Mouse (Mus musculus) limb, embryonic 15.5 days (tissue): Measurements from ENCODE around the gene Galt. TPM values are rescaled to one million over a fixed set of nuclear protein-coding genes. Genes with fewer than 3 reads are reported as not detected.
"Not testable (repeated sequence)": the region's sequence is repeated elsewhere in the genome, so short reads cannot be mapped to it uniquely, and the experiment has no call there.

Source experiments
- ATAC-seq: fragments of 200-750 bp; cut with Nextera tagmentation; 2 replicates; pipeline ENCODE4 v1.8.0; 2017; ENCODE audit warnings: low read depth, moderate TSS enrichment; ENCODE audit not compliant: insufficient number of reproducible peaks, low FRiP score, low TSS enrichment
- H3K27ac ChIP-seq: fragments of 300-500 bp; sonication (generic); 2 replicates; pipeline ENCODE4 v1.5.1; 2015; ENCODE audit warnings: moderate library complexity, mild to moderate bottlenecking, inconsistent platforms
- H3K27me3 ChIP-seq: fragments of 300-500 bp; sonication (generic); 2 replicates; pipeline ENCODE4 v1.6.1; 2015; ENCODE audit warnings: inconsistent platforms
- H3K36me3 ChIP-seq: fragments of 300-500 bp; sonication (generic); 2 replicates; pipeline ENCODE4 v1.6.1; 2015; ENCODE audit warnings: inconsistent platforms
- H3K4me1 ChIP-seq: fragments of 300-500 bp; sonication (generic); 2 replicates; pipeline ENCODE4 v1.6.1; 2015; ENCODE audit warnings: inconsistent platforms
- H3K4me2 ChIP-seq: fragments of 300-500 bp; sonication (generic); 2 replicates; pipeline ENCODE4 v1.6.1; 2015; ENCODE audit warnings: mild to moderate bottlenecking, inconsistent platforms
- H3K4me3 ChIP-seq: fragments of 300-500 bp; sonication (generic); 2 replicates; pipeline ENCODE4 v1.5.1; 2015; ENCODE audit warnings: mild to moderate bottlenecking, inconsistent platforms
- H3K9ac ChIP-seq: fragments of 300-500 bp; sonication (generic); 2 replicates; pipeline ENCODE4 v1.6.1; 2015; ENCODE audit warnings: inconsistent platforms
- H3K9me3 ChIP-seq: fragments of 300-500 bp; sonication (generic); 2 replicates; pipeline ENCODE4 v1.6.1; 2016; ENCODE audit warnings: inconsistent platforms
- WGBS: fragments of 180-500 bp; shearing (Covaris S2); methylation state at CpG from one replicate; pipeline ENCODE4 v1.1.7; 2015; 5-methylcytosine and 5-hydroxymethylcytosine counted together
- polyA plus RNA-seq: library from polyadenylated mRNA; unstranded; fragments of >200 nt; fragmentation: Nextera tagmentation; extraction: Ambion mirVana; gene quantifications from 2 replicates; pipeline ENCODE4 v1.2.1, GENCODE M21; 2015

The Galt gene
- polyA plus RNA-seq, 1 experiment from 2014 or later: 38.7 TPM

DNA sequence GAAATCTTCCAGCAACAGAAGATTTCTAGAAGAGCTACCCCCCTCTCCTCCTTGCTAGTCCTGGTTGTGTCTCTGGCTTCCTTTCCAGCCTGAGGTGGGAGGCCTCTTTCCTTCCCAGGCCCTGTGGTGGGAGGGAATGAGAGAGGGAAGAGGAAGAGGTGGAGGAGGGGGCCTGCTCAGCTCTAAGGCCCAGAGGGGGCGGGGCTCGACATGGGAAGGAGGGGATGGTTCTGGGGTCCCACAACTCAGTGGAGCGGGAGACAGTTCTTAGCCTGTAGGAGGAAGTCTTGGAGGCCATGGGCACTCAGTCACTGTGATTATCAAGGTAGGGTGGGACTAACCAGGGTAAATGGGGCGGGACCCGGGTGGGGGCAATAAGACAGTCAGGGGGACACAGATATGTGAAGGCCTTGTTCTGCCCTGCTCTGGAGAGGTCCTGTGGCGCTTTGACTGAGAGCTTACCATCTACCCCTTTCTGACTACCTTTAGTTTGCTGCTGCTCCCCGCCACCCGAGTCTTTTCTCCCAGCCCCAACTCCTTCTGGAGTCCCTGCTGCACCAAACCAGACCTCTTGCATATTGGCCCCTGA lies 7.2 kb downstream of the Galt start:
- Histone ChIP-seq H3K9ac (0 out of 2 replicates have a peak overlapping the region, but pooled peaks have one; percentile 7), H3K4me1 (peaks cover 39% of the 10 kb centered on the region), H3K36me3 (peaks cover 30% of the 10 kb centered on the region), H3K4me3 (peak overlapping the region; percentile 62), H3K9me3 (no peaks in the 10 kb centered on the region), H3K27me3 (no peaks in the 10 kb centered on the region), H3K4me2 (peak overlapping the region; percentile 80), H3K27ac (peak overlapping the region; percentile 94)
- peak; percentile 74 for ATAC-seq
- 20% methylated on average over 8 of the region's 8 CpGs for WGBS

DNA sequence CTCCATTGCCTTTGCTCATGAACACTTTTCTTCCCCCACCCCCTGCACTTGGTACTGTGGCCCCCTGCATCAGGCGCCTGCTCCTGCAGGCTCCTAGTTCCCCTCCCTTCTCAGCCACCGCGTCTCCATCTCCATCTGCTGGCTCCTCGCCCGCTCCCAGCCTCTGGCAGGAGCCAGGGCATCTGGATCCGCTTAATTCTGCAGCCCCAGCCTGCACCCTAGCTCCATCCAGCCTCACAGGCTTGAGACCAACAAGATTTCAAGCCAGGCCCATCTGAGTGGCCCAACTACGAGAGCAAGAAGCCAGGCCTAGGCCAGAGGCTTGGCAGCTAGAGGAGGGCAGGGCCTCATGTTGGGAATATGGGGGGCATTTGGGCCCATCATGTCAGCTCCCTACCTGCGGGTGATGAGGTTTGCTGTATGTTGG lies 7.7 kb downstream of the Galt start:
- H3K4me1 ChIP-seq: peaks cover 39% of the 10 kb centered on the region
- peak; percentile 77 for ATAC-seq
- 24% methylated on average over 8 of the region's 8 CpGs for WGBS
- not testable (repeated sequence) for H3K9me3 ChIP-seq, H3K9ac ChIP-seq, H3K27me3 ChIP-seq
- H3K4me3 ChIP-seq: peak overlapping the region; percentile 62
- H3K4me2 ChIP-seq: peak overlapping the region; percentile 80
- H3K27ac ChIP-seq: peak overlapping the region; percentile 94
- H3K36me3 ChIP-seq: peaks cover 30% of the 10 kb centered on the region

DNA sequence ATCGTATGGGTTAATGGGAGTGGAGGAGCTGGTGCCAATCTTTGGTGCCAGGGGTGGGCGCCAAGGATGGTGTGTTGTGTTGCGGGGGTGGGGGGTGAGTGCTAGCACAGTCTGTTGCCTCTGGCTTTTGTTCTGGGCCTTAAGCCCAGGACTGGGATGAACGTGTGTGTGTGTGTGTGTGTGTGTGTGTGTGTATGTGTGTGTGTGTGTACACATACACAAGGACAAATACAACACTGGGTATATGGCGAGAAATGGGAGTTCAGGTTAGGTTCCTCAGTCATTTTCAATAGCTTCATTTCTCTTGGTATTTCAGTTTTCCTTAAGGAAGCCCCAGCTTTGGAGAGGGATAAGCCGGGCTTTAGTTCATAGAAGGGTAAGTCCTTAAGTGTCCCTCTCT lies 8.1 kb downstream of the Galt start:
- WGBS: 40% methylated on average over 4 of the region's 6 CpGs
- H3K9ac ChIP-seq: not testable (repeated sequence)
- H3K4me3 ChIP-seq: peak overlapping the region; percentile 62

DNA sequence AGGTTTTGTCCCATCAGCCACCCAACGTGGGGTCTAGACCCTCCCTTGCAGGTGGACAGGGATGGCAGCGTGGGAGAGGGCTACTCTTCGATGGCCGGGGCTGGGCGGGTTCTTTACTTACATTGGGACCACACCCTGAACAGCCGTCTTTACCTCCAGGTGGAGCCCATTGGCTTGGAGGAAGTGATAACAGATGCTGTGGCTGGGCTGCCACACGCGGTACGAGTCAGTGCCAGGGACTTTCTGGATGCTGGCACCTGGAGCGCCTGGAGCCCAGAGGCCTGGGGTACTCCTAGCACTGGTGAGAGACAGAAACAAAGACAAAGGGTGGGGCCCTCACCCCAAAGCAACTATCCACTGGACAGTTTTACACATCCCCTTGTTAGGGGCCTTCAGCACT lies 12.3 kb downstream of the Galt start:
- H3K4me3 ChIP-seq, H3K9me3 ChIP-seq, H3K27me3 ChIP-seq, H3K27ac ChIP-seq, ATAC-seq, H3K9ac ChIP-seq, H3K4me2 ChIP-seq: not testable (repeated sequence)
- WGBS: 78% methylated on average over 10 of the region's 10 CpGs
- Histone ChIP-seq H3K4me1 (peaks cover 14% of the 10 kb centered on the region), H3K36me3 (peaks cover 23% of the 10 kb centered on the region)

More for the DNA sequence above, 8.1 kb downstream of the Galt start:
- ATAC-seq, H3K9me3 ChIP-seq, H3K27me3 ChIP-seq: not testable (repeated sequence)
- Histone ChIP-seq H3K36me3 (peaks cover 29% of the 10 kb centered on the region), H3K4me2 (peak overlapping the region; percentile 80), H3K27ac (peak overlapping the region; percentile 94), H3K4me1 (peaks cover 39% of the 10 kb centered on the region)

DNA sequence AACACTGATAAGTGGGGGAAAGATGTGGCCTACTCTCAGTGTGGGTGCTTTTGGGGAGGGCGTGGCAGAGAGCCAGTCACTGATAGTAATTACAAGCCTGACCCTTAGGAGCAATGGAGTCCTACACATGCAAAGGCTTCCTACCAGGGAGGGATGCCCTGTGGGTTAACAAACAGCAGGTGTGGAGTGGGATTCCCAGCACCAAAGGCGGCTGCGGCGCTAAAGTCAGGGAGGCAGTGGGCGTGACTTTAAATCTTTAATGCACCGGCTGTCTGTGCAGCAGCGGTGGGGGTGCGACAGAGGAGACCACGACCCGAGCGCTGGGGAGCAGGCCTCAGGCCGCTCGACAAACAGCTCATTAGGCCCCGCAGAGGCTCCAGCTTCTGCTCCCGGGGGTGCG lies 17.9 kb downstream of the Galt start:
- WGBS: 5% methylated on average over 9 of the region's 16 CpGs
- not testable (repeated sequence) for ATAC-seq, H3K27me3 ChIP-seq, H3K9me3 ChIP-seq, H3K9ac ChIP-seq, H3K4me1 ChIP-seq, H3K36me3 ChIP-seq, H3K27ac ChIP-seq
- H3K4me2 ChIP-seq: peak overlapping the region; percentile 26; the same call in 1 of the 2 replicates
- H3K4me3 ChIP-seq: peak overlapping the region; percentile 25; the same call in 1 of the 2 replicates

DNA sequence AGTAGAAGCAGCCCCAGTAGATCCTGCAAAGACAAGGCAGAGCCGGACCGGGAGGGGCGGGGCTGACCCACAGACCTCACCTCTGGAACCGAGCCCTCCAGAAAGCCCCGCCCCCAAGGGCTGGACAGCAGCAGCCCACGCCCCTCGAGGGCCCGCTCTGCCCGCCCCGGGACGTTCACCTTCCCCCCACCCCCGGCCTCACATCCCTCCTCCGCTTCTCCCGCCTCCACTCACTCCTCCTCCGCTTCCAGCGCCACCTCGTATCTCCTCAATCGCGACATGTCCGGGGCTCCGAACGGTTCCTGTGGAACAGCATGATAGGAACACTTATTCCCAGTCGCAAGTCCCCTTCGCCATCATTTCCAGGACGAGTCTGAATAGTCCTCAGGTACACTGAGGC lies 18.5 kb downstream of the Galt start:
- H3K36me3 ChIP-seq, H3K9ac ChIP-seq, ATAC-seq, H3K27me3 ChIP-seq, H3K4me1 ChIP-seq, H3K9me3 ChIP-seq: not testable (repeated sequence)
- 0% methylated on average over 24 of the region's 25 CpGs for whole genome bisulfite sequencing
- H3K4me2 ChIP-seq: peak overlapping the region; percentile 46
- H3K4me3 ChIP-seq: peak overlapping the region; percentile 43
- H3K27ac ChIP-seq: peak overlapping the region; percentile 57; the same call in 1 of the 2 replicates

DNA sequence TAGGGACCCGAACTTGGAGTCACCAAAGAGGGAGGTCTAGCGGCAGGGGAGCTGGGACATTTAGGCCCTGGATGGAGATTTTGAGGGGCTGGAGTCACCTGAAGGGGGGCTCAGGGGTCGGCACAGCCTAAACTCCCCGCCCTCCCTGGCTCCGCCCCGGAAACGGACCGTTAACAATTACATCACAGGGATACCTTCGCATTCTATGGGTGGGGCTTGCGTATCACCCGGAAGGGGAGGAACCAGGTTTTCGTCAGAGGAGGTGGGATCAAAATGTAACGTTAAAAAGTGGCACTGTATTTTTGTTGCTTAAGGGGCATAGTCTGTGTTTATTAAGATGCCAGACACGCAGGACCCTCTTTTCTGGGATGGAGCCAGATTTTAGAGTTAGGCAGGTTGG lies 19.0 kb downstream of the Galt start, which contains the start of gene Ccl27a:
Gene Ccl27a, minus strand, starts transcription at position 246 of the 400 bp plus-strand sequence.
- not testable (repeated sequence) for H3K4me1 ChIP-seq, H3K36me3 ChIP-seq, H3K9ac ChIP-seq, H3K9me3 ChIP-seq, H3K27me3 ChIP-seq, ATAC-seq
- 1% methylated on average over 12 of the region's 14 CpGs for WGBS
- H3K4me2 ChIP-seq: peak within 1 kb of the TSS; percentile 46
- peak within 1 kb of the TSS; percentile 43 for H3K4me3 ChIP-seq
- H3K27ac ChIP-seq: peak within 1 kb of the TSS; percentile 57

DNA sequence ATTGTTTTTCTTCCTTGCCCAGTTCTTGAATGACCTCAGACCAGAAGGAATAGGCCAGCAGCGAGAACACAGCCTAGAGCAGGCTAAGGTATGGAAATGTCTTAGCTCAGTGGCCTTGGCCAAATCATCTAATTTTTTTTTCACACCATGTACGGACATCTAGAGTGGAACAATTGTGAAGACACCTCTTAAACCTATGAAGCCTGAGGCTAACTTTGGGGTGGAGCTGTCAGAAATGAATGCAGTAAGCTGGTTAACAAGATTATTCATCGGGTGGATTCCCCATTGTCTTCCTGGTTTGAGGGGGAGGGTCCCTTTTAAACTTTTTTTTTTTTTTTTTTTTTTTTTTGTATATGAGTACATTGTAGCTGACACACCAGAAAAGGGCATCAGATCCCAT lies 19.5 kb downstream of the Galt start:
- not testable (repeated sequence) for H3K36me3 ChIP-seq, H3K9me3 ChIP-seq, ATAC-seq, H3K4me1 ChIP-seq, H3K9ac ChIP-seq, H3K27me3 ChIP-seq
- WGBS: 63% methylated on average over 3 of the region's 3 CpGs
- peak overlapping the region; percentile 46 for H3K4me2 ChIP-seq
- H3K27ac ChIP-seq: peak overlapping the region; percentile 57; the same call in 1 of the 2 replicates
- peak overlapping the region; percentile 43 for H3K4me3 ChIP-seq

DNA sequence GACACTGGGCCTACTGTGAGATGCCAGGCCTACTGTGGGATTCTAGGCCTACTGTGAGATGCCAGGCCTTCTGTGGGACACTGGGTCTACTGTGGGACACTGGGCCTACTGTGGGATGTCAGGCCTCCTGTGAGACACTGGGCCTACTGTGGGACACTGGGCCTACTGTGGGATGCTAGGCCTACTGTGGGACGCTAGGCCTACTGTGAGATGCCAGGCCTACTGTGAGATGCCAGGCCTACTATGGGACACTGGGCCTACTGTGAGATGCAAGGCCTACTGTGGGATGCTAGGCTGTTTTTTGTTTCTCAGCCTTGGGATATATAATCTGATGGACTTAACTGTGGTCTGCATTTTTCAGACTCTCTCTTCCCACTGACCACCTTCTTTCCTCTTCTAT lies 20.8 kb downstream of the Galt start:
- H3K27ac ChIP-seq, H3K9ac ChIP-seq, ATAC-seq, H3K4me2 ChIP-seq, H3K36me3 ChIP-seq, H3K9me3 ChIP-seq, H3K4me1 ChIP-seq, H3K27me3 ChIP-seq, H3K4me3 ChIP-seq: not testable (repeated sequence)
- 78% methylated on average over 1 of the region's 1 CpGs for WGBS

DNA sequence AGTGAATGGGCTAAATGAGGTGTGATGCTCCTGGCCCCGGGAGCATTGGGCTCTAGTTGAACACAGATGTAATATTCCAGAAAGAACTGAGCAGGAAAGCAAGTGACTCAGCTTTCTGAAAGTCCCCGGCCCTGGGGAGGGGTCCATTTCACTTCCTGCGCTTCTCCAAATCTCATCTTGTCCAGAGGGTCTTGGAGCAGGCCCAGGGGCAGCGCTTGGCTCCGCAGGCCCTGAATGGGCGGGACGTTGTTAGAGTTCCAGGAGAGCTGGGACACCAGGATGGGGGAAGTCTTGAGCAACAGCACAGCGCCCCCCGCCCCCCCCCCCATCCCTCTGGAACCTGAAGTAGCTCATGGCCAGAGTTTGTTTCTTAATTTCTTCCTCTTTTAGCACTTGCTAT lies 26.2 kb downstream of the Galt start:
- not testable (repeated sequence) for H3K4me3 ChIP-seq, H3K27me3 ChIP-seq, H3K4me2 ChIP-seq, H3K4me1 ChIP-seq, H3K27ac ChIP-seq, ATAC-seq, H3K9me3 ChIP-seq, H3K36me3 ChIP-seq, H3K9ac ChIP-seq
- WGBS: 22% methylated on average over 9 of the region's 9 CpGs

DNA sequence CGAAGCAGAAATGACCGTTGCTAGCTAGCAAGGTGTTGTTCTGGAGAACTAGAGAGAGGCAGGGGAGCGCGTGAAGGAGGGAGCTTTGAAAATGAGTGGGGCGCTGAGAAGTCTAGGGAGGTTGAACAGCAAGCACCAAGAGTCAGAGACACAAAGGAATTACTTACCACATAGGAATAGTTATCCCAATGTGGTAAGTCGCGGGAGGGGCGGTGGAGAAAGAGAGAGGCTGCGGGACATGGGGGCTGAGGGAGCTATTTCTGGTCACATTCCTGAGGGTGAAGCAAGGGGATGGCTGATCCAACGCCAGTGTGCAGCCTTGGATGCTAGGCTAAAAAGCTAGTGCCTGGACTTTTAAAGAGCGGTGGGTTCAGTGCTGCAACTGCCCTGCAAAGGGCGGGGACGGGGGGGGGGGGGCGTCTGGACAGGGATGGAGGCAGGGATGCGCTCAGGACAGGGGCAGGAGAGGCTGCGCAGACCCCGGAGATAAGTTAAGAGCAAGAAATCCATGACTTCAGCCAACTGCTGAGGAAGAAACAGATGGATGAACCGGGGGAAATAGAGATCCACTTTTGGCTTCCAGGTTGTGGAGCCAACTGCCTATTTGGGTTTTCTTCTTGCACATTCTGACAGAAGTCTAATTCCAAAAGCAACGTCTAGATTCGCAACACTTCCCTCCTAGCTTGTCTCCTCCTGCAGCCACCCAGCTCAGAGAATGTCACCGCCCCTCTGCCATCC lies 26.9 kb downstream of the Galt start:
- not testable (repeated sequence) for H3K27me3 ChIP-seq, H3K9ac ChIP-seq, H3K9me3 ChIP-seq, H3K36me3 ChIP-seq, ATAC-seq, H3K27ac ChIP-seq, H3K4me1 ChIP-seq, H3K4me3 ChIP-seq
- 17% methylated on average over 17 of the region's 21 CpGs for WGBS
- 0 out of 2 replicates have a peak overlapping the region, but pooled peaks have one; percentile 5 for H3K4me2 ChIP-seq

DNA sequence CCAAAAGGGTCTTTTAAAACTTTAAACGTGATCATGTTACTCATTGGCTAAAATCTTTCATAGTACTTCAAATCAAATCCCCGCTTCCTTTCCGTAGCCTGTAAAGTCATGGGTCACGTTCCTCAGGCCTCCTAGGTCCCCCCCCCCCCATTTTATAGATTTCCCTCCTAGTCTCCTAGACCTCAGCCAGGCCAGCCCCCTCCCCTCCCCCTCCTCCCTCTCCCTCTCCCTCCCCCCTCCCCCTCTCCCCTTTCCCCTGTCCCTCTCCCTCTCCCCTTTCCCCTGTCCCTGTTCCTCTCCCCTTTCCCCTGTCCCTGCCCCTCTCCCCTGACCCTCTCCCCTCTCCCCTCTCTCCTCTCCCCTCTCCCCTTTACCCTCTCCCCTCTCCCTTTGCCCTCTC lies 27.7 kb downstream of the Galt start:
- not testable (repeated sequence) for H3K36me3 ChIP-seq, H3K4me1 ChIP-seq, H3K4me2 ChIP-seq, H3K9ac ChIP-seq, ATAC-seq, H3K4me3 ChIP-seq, H3K27me3 ChIP-seq, H3K9me3 ChIP-seq, H3K27ac ChIP-seq
- 33% methylated on average over 4 of the region's 4 CpGs for whole genome bisulfite sequencing
